Mouse (Mus musculus): ENCODE data around the gene L1td1. TPM values are rescaled to one million over a fixed set of nuclear protein-coding genes. Genes with fewer than 3 reads are reported as not detected.
"Not testable (repeated sequence)": the region's sequence is repeated elsewhere in the genome, so short reads cannot be mapped to it uniquely, and the experiment has no call there.

Gene L1td1
- not detected for total RNA-seq (2021)

- intact Hi-C loops (cut with DNase I): no loop called here
These were observed at the start of gene L1td1 for GRCm38 (mm10) chr4:98726590-98727237. Gene L1td1, plus strand, starts transcription at chr4:98726734.

GRCm38 (mm10) chr4:98677506-98677905, 49.0 kb upstream of the L1td1 start:
- intact Hi-C loops (cut with DNase I): no loop called here

More at GRCm38 (mm10) chr4:98726590-98727237, at the start of gene L1td1:
- DNase-seq (ENCODE audit: low spot score in 2 of 2): no peak

GRCm38 (mm10) chr4:98686678-98687267, 39.8 kb upstream of the L1td1 start:
- intact Hi-C loops (cut with DNase I): no loop called here
- DNase-seq (ENCODE audit: low spot score in 2 of 2): no peak

More at GRCm38 (mm10) chr4:98677506-98677905, 49.0 kb upstream of the L1td1 start:
- DNase-seq (ENCODE audit: low spot score in 2 of 2): no peak

GRCm38 (mm10) chr4:98688116-98688515, 38.4 kb upstream of the L1td1 start:
- intact Hi-C loops (cut with DNase I): no loop called here
- no peak for DNase-seq (ENCODE audit: low spot score in 2 of 2)

GRCm38 (mm10) chr4:98688520-98688919, 38.0 kb upstream of the L1td1 start:
- intact Hi-C loops (cut with DNase I): no loop called here

GRCm38 (mm10) chr4:98689988-98690387, 36.5 kb upstream of the L1td1 start:
- intact Hi-C loops (cut with DNase I): no loop called here
- DNase-seq (ENCODE audit: low spot score in 2 of 2): no peak

More at GRCm38 (mm10) chr4:98688520-98688919, 38.0 kb upstream of the L1td1 start:
- no peak for DNase-seq (ENCODE audit: low spot score in 2 of 2)

GRCm38 (mm10) chr4:98693465-98694185, 32.9 kb upstream of the L1td1 start:
- intact Hi-C loops (cut with DNase I): no loop called here
- DNase-seq (ENCODE audit: low spot score in 2 of 2): no peak

- intact Hi-C loops (cut with DNase I): no loop called here
These were observed 28.6 kb upstream of the L1td1 start for GRCm38 (mm10) chr4:98697932-98698331.

GRCm38 (mm10) chr4:98698921-98699320, 27.6 kb upstream of the L1td1 start:
- intact Hi-C loops (cut with DNase I): no loop called here
- no peak for DNase-seq (ENCODE audit: low spot score in 2 of 2)

More at GRCm38 (mm10) chr4:98697932-98698331, 28.6 kb upstream of the L1td1 start:
- DNase-seq (ENCODE audit: low spot score in 2 of 2): no peak

- DNase-seq (ENCODE audit: low spot score in 2 of 2): no peak
- intact Hi-C loops (cut with DNase I): loop anchor here (5.0 kb wide), 2 partner anchors 153 to 953 kb away; no protein-coding TSS in a partner anchor
These were observed 26.4 kb upstream of the L1td1 start for GRCm38 (mm10) chr4:98700156-98700555.

GRCm38 (mm10) chr4:98702201-98702894, 24.2 kb upstream of the L1td1 start:
- intact Hi-C loops (cut with DNase I): loop anchor here (5.0 kb wide), 2 partner anchors 155 to 955 kb away; no protein-coding TSS in a partner anchor
- peak; percentile 67 to 80 for DNase-seq (ENCODE audit: low spot score in 2 of 2)

GRCm38 (mm10) chr4:98710891-98711290, 15.6 kb upstream of the L1td1 start:
- intact Hi-C loops (cut with DNase I): no loop called here

GRCm38 (mm10) chr4:98717735-98718546, 8.6 kb upstream of the L1td1 start:
- intact Hi-C loops (cut with DNase I): no loop called here
- DNase-seq (ENCODE audit: low spot score in 2 of 2): no peak

More at GRCm38 (mm10) chr4:98710891-98711290, 15.6 kb upstream of the L1td1 start:
- no peak for DNase-seq (ENCODE audit: low spot score in 2 of 2)

- no peak for DNase-seq (ENCODE audit: low spot score in 2 of 2)
- intact Hi-C loops (cut with DNase I): no loop called here
These were observed 8.0 kb upstream of the L1td1 start for GRCm38 (mm10) chr4:98718547-98718917.

GRCm38 (mm10) chr4:98722454-98722853, 4.1 kb upstream of the L1td1 start:
- intact Hi-C loops (cut with DNase I): no loop called here

GRCm38 (mm10) chr4:98724682-98725081, 1.9 kb upstream of the L1td1 start:
- intact Hi-C loops (cut with DNase I); DNase-seq (ENCODE audit: low spot score in 2 of 2): not testable (repeated sequence)

More at GRCm38 (mm10) chr4:98722454-98722853, 4.1 kb upstream of the L1td1 start:
- peak; percentile 28 to 45 for DNase-seq (ENCODE audit: low spot score in 2 of 2)

- intact Hi-C loops (cut with DNase I): no loop called here
- no peak for DNase-seq (ENCODE audit: low spot score in 2 of 2)
These were observed 1.1 kb upstream of the L1td1 start for GRCm38 (mm10) chr4:98725439-98725838.

GRCm38 (mm10) chr4:98727295-98727958, 893 bp downstream of the L1td1 start:
- intact Hi-C loops (cut with DNase I): no loop called here
- no peak for DNase-seq (ENCODE audit: low spot score in 2 of 2)
